Comparison of ENCODE assay signal across 8 mouse cellular contexts in the genomic region with DNA sequence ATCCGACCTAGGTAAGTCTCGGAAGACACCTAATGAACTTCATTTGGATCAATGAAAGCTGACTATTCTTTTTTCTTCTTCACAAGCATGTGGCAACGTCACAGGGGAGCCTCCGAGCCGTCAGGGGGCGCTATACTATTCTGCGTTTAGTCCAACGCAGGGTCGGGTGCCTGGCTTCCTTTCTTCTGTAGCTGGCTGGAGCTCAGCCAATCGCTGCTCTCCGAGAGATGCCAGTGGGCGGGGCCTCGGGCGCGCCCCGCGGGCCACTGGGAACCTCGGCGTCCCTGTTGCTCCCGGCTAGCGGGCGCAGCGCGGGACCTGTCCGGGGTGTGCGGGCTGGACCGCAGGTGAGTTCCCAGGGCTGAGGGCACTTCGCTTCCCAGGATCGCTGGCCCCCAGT. TPM values are rescaled to one million over a fixed set of nuclear protein-coding genes. Genes with fewer than 3 reads are reported as not detected.
DNase-seq lines count a peak whose midpoint lies in the region; ATAC-seq lines count a peak whose summit lies in the region.

TSS of gene Smim12 (plus strand) at position 233 of the 400 bp plus-strand sequence.

- peak; percentile 97 for DNase-seq in adipocyte (ENCODE audit: low spot score)
- peak; percentile 96 for DNase-seq in embryo, embryonic 10 days (ENCODE audit: low spot score)
- DNase-seq in gastrocnemius, postnatal 10 days, result peak; percentile 100
- peak; percentile 99 for DNase-seq in induced T-regulatory cell, adult 2 months (ENCODE audit: low read depth)
- peak; percentile 94 to 99 for DNase-seq in left cerebral cortex, adult 9 months (ENCODE audit: low spot score in 2 of 2)
- DNase-seq in right cerebral cortex, postnatal 14 days, result peak; percentile 100
- DNase-seq in urinary bladder, postnatal 36 days (ENCODE audit: low spot score in 2 of 2), result peak; percentile 98

- ATAC-seq in megakaryocyte progenitor cell, adult 5-6 weeks (replicated peaks; ENCODE audit: poor library complexity), result peak; percentile 95

RNA-seq across cellular contexts. Expression of gene Smim12, which starts in this region (rescaled TPM):
- total RNA-seq in gastrocnemius, postnatal 10 days (2021), result 10 to 100 TPM; 29.1 to 32.7 TPM
- 31.6 and 33.8 TPM in 2 replicates for total RNA-seq in megakaryocyte progenitor cell, adult 5-6 weeks (2015)
- 40.4 and 49.1 TPM in 2 replicates for total RNA-seq in megakaryocyte progenitor cell, adult 5-6 weeks (2017)

Comparison
In these comparisons a context has a peak if more than half of its experiments do, and no peak if none do; other contexts are left out.
1. Peak in every context shown above with its lines: DNase-seq and ATAC-seq.